ENCODE assay signal across 12 mouse cellular contexts in genomic region chr4:63229991-63230581, GRCm38 (mm10). TPM values are rescaled to one million over a fixed set of nuclear protein-coding genes. Genes with fewer than 3 reads are reported as not detected.
DNase-seq lines count a peak whose midpoint lies in the region; ATAC-seq lines count a peak whose summit lies in the region.
"Had no signal": no experiment of that assay in that cellular context is flagged by ENCODE, and none has a peak within 500 bp of the region (broad histone marks: within the 10 kb centered on the region; RNA-seq: fewer than 3 reads in every experiment).

No protein-coding gene starts in this region.

- peaks cover 38% of the 10 kb centered on the region for H3K4me1 ChIP-seq in forebrain, embryonic 10.5 days
- H3K4me1 ChIP-seq in forebrain, embryonic 11.5 days (replicated peaks; ENCODE audit: control insufficient read depth, insufficient read depth, low read length): 0 out of 2 replicates have a peak, but pooled peaks cover 5% of the 10 kb centered on the region
- peaks cover 16% of the 10 kb centered on the region for H3K4me1 ChIP-seq in forebrain, embryonic 14.5 days (ENCODE audit: control insufficient read depth, insufficient read depth, low read length)
- peaks cover 90% of the 10 kb centered on the region for H3K4me1 ChIP-seq in limb, embryonic 13.5 days

- no peak overlapping the region for H3K4me2 ChIP-seq in forebrain, embryonic 11.5 days (ENCODE audit: low read depth, low read length, severe bottlenecking)
- no peak overlapping the region for H3K4me2 ChIP-seq in forebrain, embryonic 14.5 days (ENCODE audit: low read length)
- no peak overlapping the region for H3K4me2 ChIP-seq in limb, embryonic 13.5 days (replicated peaks)
- H3K4me2 ChIP-seq: neural tube, embryonic 12.5 days had no signal

- no peak for DNase-seq in forebrain, embryonic 10.5 days (ENCODE audit: extremely low spot score, low spot score)
- DNase-seq in forebrain, embryonic 11.5 days (ENCODE audit: low spot score): no peak
- peak; percentile 54 for DNase-seq in adrenal gland, postnatal 14 days
- DNase-seq in forebrain, embryonic 14.5 days (ENCODE audit: low spot score): peak; percentile 66
- no peak for DNase-seq in testis, postnatal 10 days (ENCODE audit: low spot score)
- no peak for DNase-seq in frontal cortex, postnatal 36 days (ENCODE audit: low spot score in 2 of 2)
- no peak for DNase-seq in embryo, embryonic 10 days (ENCODE audit: low spot score)
- DNase-seq: gastrocnemius, postnatal 36 days had no signal

- H3K9ac ChIP-seq in forebrain, embryonic 11.5 days (ENCODE audit: low read length): no peak overlapping the region
- no peak overlapping the region for H3K9ac ChIP-seq in forebrain, embryonic 14.5 days (ENCODE audit: low read length)
- no peak overlapping the region for H3K9ac ChIP-seq in limb, embryonic 13.5 days
- H3K9ac ChIP-seq: neural tube, embryonic 12.5 days had no signal

- no peak for ATAC-seq in forebrain, embryonic 11.5 days (replicated peaks; ENCODE audit: low FRiP score)
- ATAC-seq in forebrain, embryonic 14.5 days: peak; percentile 38; the same call in 1 of the 2 replicates
- ATAC-seq in limb, embryonic 13.5 days (ENCODE audit: low FRiP score, low read depth): no peak

- H3K9me3 ChIP-seq in forebrain, embryonic 10.5 days: no peaks in the 10 kb centered on the region
- H3K9me3 ChIP-seq in forebrain, embryonic 11.5 days (ENCODE audit: control insufficient read depth, low read length): no peaks in the 10 kb centered on the region
- H3K9me3 ChIP-seq in forebrain, embryonic 14.5 days (replicated peaks; ENCODE audit: control insufficient read depth, low read length): no peaks in the 10 kb centered on the region
- no peaks in the 10 kb centered on the region for H3K9me3 ChIP-seq in limb, embryonic 13.5 days
- H3K9me3 ChIP-seq: neural tube, embryonic 12.5 days had no signal

- peaks cover 8% of the 10 kb centered on the region for H3K36me3 ChIP-seq in forebrain, embryonic 10.5 days (replicated peaks)
- H3K36me3 ChIP-seq in forebrain, embryonic 11.5 days (ENCODE audit: control insufficient read depth, insufficient read depth, low read length): no peaks in the 10 kb centered on the region
- no peaks in the 10 kb centered on the region for H3K36me3 ChIP-seq in forebrain, embryonic 14.5 days (ENCODE audit: control insufficient read depth, insufficient read depth, low read length)
- H3K36me3 ChIP-seq in limb, embryonic 13.5 days: peaks cover 75% of the 10 kb centered on the region
- H3K36me3 ChIP-seq: neural tube, embryonic 12.5 days had no signal

- H3K4me3 ChIP-seq in forebrain, embryonic 10.5 days: no peak overlapping the region
- H3K4me3 ChIP-seq in forebrain, embryonic 11.5 days (ENCODE audit: low read depth, low read length): no peak overlapping the region
- no peak overlapping the region for H3K4me3 ChIP-seq in forebrain, embryonic 14.5 days (ENCODE audit: low read depth, low read length)
- no peak overlapping the region for H3K4me3 ChIP-seq in limb, embryonic 13.5 days
- H3K4me3 ChIP-seq: neural tube, embryonic 12.5 days had no signal

- H3K27ac ChIP-seq in forebrain, embryonic 10.5 days: peak overlapping the region; percentile 44
- H3K27ac ChIP-seq in forebrain, embryonic 11.5 days (ENCODE audit: low read depth, low read length): no peak overlapping the region
- H3K27ac ChIP-seq in forebrain, embryonic 14.5 days (ENCODE audit: low read depth, low read length): no peak overlapping the region
- H3K27ac ChIP-seq in limb, embryonic 13.5 days: peak overlapping the region; percentile 84; the same call in 1 of the 2 replicates
- H3K27ac ChIP-seq: neural tube, embryonic 12.5 days had no signal

- no peaks in the 10 kb centered on the region for H3K27me3 ChIP-seq in forebrain, embryonic 10.5 days (ENCODE audit: poor library complexity, severe bottlenecking)
- H3K27me3 ChIP-seq in forebrain, embryonic 11.5 days (ENCODE audit: control insufficient read depth, insufficient read depth, low read length): no peaks in the 10 kb centered on the region
- no peaks in the 10 kb centered on the region for H3K27me3 ChIP-seq in forebrain, embryonic 14.5 days (replicated peaks; ENCODE audit: control insufficient read depth, insufficient read depth, low read length)
- H3K27me3 ChIP-seq in limb, embryonic 13.5 days: no peaks in the 10 kb centered on the region
- H3K27me3 ChIP-seq: neural tube, embryonic 12.5 days had no signal

- 84% methylated on average over 14 of the region's 14 CpGs for WGBS in forebrain, embryonic 10.5 days
- WGBS in forebrain, embryonic 11.5 days: 77% methylated on average over 14 of the region's 14 CpGs
- WGBS in forebrain, embryonic 14.5 days: 49% methylated on average over 14 of the region's 14 CpGs
- 70% methylated on average over 14 of the region's 14 CpGs for WGBS in limb, embryonic 13.5 days

RNA-seq across cellular contexts. Expression of gene Col27a1, which starts 16.3 kb away (rescaled TPM):
- 2.8 and 3.1 TPM in 2 replicates for polyA plus RNA-seq in forebrain, embryonic 10.5 days (2016; fragmentation: Nextera tagmentation; extraction: Ambion mirVana)
- 3.4 and 3.6 TPM in 2 replicates for polyA plus RNA-seq in forebrain, embryonic 11.5 days (2014; fragmentation: Nextera tagmentation; extraction: Ambion mirVana)
- total RNA-seq in adrenal gland, postnatal 14 days (2021): 8.1 and 9.2 TPM in 2 replicates
- 0.57 and 1.0 TPM in 2 replicates for polyA plus RNA-seq in forebrain, embryonic 14.5 days (2014; fragmentation: Nextera tagmentation; extraction: Ambion mirVana)
- polyA plus RNA-seq in limb, embryonic 13.5 days (2015; fragmentation: Nextera tagmentation; extraction: Ambion mirVana): 32.1 and 32.3 TPM in 2 replicates

RNA-seq across cellular contexts. Expression of gene Kif12, which starts 58.2 kb away (rescaled TPM):
- not detected in 2 replicates for polyA plus RNA-seq in forebrain, embryonic 10.5 days (2016; fragmentation: Nextera tagmentation; extraction: Ambion mirVana)
- polyA plus RNA-seq in forebrain, embryonic 11.5 days (2014; fragmentation: Nextera tagmentation; extraction: Ambion mirVana): not detected in 2 replicates
- total RNA-seq in adrenal gland, postnatal 14 days (2021): not detected in 2 replicates
- polyA plus RNA-seq in forebrain, embryonic 14.5 days (2014; fragmentation: Nextera tagmentation; extraction: Ambion mirVana): not detected in 2 replicates
- polyA plus RNA-seq in limb, embryonic 13.5 days (2015; fragmentation: Nextera tagmentation; extraction: Ambion mirVana): 0.10 and 0.13 TPM in 2 replicates
- total RNA-seq: gastrocnemius, postnatal 36 days had no signal
- polyA plus RNA-seq: C2C12; limb, embryonic 11.5 days; neural tube, embryonic 12.5 days had no signal

Comparison
In these comparisons a context has a peak if more than half of its experiments do, and no peak if none do; other contexts are left out.
1. DNase-seq: peak in adrenal gland, postnatal 14 days (single experiment) and forebrain, embryonic 14.5 days (single experiment); none in forebrain, embryonic 10.5 days (single experiment), forebrain, embryonic 11.5 days (single experiment), testis, postnatal 10 days (single experiment), frontal cortex, postnatal 36 days (0 of 2) and embryo, embryonic 10 days (single experiment).
2. H3K27ac ChIP-seq: peak in forebrain, embryonic 10.5 days (single experiment) and limb, embryonic 13.5 days (single experiment); none in forebrain, embryonic 11.5 days (single experiment) and forebrain, embryonic 14.5 days (single experiment).